Mouse (Mus musculus) kidney, adult 11 months (tissue): ENCODE results near the gene Auts2.

ENCODE experiments used
- DNase-seq: peaks from one replicate; pipeline ENCODE4 v3.0.0; 2022

The Auts2 gene

DNA sequence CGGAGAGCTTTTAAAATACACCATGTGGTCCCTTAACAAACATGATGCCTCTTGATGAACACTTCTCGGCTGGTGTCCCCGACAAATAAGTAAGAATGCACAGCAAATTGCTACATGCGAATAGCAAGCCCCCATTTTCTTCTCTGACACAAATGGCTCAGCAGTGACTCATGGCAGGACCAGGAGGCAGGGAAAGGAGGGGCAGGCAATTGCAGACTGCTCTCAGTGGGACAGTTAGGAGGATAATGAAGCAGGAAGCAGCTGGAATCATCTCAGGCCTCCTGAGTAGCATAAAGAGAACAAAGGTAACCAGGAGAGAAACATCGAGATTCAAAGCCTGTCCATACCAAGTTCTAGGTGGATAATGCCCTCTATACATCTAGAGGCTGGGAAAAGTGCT, 228.8 kb downstream of the Auts2 start:
- no peak for DNase-seq

DNA sequence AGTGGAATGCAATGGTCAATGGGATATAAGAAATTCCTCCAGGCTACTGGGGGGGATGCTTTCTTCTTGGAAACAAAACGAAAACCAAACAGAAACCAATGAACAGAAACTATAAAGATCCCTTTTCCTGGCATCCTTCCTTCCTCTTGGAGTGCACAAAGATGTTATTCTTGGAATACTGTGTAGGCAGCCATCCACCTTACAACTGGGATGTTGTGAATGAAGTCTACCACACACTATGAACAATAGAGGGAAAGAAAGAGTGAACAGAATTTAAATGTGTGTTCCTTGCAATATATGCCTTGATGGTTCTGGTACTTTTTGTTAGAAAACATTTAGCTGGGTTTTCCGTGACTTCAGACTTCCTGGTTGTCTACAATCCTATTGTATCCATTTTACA, 236.1 kb downstream of the Auts2 start:
- no peak for DNase-seq

GRCm38 (mm10) chr5:132305354-132305934, 237.7 kb downstream of the Auts2 start:
- DNase-seq = no peak

DNA sequence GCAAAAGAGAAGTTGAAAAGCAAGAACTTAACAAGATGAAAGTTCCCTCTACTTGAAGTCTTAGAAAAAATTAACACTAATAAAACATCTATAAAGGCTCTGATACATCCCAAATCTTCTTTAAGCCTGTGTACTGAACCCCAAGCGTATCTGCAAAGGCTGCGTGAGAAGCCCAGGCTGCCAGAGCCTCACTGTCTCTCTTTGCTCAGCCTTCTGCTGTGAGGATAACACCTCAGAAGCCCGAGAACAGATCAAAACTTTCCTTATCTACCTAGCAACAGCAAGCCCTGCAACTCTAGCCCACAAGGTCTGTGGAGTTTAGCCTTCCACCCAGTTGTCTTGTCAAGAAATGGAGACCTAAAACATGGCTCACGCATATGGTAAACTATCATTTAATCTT, 240.4 kb downstream of the Auts2 start:
- DNase-seq = no peak

DNA sequence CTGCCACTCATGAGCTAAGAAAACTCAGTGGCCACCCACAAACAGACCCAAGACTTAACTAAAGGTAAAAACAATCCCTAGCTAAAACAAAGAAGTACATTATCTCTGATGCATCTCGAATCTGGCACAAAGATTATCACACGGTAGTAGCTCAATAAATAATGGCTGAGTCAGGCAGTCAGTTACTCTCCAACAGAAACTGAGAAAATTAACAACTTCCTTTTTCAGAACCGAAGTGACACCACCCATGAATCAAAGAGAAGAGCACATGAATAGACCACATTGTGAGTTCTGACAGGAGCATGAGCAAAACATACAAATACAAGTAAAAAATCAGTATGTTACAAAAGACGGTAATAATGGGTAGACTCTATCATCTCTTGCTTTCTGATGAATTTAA, 242.3 kb downstream of the Auts2 start:
- DNase-seq = no peak

GRCm38 (mm10) chr5:132299716-132300115, 243.4 kb downstream of the Auts2 start:
- DNase-seq = no peak

GRCm38 (mm10) chr5:132298996-132299395, 244.1 kb downstream of the Auts2 start:
- DNase-seq = no peak

- no peak for DNase-seq
These were observed 245.8 kb downstream of the Auts2 start for GRCm38 (mm10) chr5:132297309-132297708.

GRCm38 (mm10) chr5:132294469-132294868, 248.7 kb downstream of the Auts2 start:
- DNase-seq = no peak

- DNase-seq = no peak
These were observed 250.2 kb downstream of the Auts2 start for GRCm38 (mm10) chr5:132292932-132293331.

DNA sequence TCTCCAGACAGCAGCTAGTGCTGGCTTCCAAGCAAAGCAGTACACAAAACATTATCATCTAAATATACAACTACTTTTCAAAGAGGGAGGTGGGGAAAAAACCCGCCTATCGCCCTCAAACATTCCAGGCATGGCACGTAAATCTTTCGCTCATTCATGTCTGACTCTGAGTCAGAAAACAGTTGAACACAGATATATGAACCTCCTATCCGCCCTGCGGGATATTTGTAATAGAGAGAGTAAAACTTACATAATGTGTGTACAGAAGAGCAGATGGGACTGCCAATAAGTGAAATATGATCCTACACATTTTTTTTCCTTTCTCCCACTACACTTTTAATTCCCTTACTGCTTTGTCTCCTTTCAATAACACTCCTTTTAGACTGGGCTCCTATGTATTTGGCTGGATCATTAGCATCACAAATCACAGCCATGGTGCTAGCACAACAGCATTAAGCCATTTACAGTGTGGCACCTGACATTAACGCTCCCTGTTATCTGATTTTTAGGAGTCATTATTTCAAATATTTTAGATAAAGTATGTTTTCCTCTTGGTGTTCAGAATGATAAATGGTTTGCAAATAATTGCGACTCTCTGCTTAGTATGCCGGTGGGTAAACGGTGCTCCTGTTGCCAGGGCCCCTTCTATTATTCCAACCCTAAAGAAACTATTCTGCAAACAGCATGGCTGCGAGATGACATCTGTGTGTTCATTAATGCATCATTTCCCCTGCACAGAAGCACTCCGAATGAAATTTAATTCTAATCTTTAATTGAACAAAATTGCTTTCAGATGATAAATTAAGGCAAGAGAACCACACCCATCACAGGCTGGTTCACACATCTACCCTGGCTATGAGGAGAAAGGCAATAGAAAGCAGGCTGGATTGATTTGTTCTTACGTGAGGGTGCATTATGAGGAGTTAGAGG, 252.3 kb downstream of the Auts2 start:
- no peak for DNase-seq

DNA sequence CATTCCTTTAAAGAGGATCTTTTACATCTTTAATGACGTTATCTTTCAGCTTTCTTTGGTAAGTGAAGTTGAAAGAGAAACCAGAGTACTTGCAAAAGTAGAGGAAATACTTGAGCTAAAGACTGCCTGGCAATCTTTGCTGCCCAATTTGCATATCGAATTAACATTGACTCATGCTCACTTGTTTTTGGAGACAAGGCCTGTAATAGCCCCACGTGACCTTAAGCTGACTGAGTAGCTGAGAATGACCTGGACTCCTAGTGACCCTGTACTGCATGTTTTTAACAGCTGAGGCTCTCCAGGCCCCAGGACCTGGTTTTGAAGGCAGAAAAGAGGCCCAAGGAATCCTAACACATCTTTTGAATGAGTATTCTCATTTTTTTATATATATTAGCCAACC, 259.4 kb downstream of the Auts2 start:
- no peak for DNase-seq

DNA sequence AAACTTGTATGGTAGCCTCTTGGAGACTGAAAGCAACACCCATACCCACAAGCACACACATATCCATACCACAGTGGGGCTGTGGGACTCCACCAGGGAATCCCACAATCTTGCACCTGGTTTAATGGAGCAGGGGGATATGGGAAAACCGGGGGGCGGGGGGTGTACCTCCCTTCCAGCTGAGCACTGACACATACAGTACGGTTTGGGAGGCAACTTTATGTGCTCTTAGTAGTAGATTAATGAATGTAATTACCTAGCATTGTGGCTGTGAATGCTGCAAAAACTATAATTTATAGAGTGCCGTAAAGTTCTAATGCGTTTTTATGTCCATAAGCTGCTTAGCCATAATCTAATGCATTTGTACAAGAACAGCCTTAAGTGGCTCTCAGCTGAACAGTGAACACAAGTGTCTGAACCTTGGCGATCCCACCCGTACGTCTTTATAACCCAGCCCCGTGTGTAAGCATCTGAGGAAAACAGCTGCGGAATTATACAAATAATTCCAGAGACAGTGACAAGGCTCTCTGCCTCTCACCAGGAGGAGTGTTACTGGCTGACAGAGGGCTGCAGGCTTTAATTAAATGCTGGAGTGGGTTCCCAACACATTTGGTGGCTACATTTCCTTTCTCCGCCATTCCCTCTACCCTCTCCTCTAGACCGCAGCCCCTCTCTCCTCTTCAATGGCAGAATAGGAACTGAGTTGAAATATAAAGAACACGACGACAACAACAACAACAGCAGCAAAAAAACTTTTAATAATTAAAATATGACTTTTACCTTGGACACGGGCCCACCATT, 268.8 kb downstream of the Auts2 start:
- DNase-seq = no peak

DNA sequence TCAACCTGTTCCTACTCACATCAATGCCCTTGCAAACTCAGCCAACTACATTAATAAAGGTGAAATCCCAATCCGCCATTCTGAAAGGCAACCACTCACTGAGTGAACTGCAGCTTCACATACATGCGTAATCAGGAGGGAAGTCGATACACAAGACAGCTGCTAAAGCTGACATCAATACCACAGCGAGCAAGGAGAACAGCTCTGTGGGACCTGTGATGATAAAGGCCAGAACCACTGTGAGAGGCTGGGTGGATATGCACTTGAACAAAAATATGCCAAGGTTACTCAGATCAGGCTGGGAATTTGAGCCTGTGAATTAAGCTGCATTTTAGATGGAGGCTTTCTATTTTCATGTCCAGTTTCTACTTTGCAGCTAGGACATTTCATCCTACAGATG, 271.0 kb downstream of the Auts2 start:
- no peak for DNase-seq

DNA sequence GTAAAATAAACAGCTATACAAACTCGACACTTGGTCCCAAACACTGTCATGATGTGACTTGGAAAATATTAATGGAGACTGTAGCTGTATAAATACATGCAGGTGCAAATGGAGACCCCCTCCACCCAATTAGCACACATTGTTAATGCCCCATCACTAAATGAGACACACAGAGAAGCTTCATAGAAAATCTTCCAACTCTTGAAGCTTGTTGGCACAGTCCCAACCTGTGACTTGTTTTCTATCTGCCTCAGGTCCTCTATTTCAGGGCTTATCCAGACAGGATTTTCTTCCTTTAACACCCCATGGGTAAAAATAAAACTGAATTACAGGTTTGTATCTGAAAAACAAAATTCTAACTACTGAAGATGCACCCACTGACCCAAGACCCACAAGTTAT, 272.2 kb downstream of the Auts2 start:
- DNase-seq = no peak

- no peak for DNase-seq
These were observed 273.1 kb downstream of the Auts2 start for GRCm38 (mm10) chr5:132270074-132270473.

GRCm38 (mm10) chr5:132268351-132268967, 274.7 kb downstream of the Auts2 start:
- no peak for DNase-seq

DNA sequence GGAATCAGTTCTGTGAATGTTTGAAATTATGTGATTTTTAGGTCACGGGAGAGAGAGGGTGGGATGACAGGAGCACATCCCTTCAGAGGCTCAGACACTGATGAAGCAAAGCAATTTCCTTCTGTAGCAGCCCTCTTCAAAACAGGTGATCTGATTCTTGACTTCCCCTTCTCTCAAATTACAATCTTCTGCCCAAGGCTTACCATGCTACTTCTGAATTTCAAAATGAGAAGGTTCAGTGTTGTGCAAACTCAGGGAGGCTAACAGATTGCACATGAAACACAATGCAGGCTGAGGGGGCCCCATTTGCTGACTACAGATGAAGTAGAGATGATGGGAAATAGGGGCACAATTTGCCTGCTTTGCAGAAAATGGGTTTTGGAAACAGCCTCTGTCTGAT, 278.1 kb downstream of the Auts2 start:
- DNase-seq = no peak

- no peak for DNase-seq
These were observed 281.4 kb downstream of the Auts2 start for GRCm38 (mm10) chr5:132261750-132262149.

GRCm38 (mm10) chr5:132258882-132259281, 284.3 kb downstream of the Auts2 start:
- no peak for DNase-seq

GRCm38 (mm10) chr5:132255579-132255978, 287.6 kb downstream of the Auts2 start:
- DNase-seq = no peak

- DNase-seq = no peak
These were observed 293.6 kb downstream of the Auts2 start for GRCm38 (mm10) chr5:132249523-132249922.

- no peak for DNase-seq
These were observed 295.1 kb downstream of the Auts2 start for GRCm38 (mm10) chr5:132248069-132248468.
